Mouse (Mus musculus) limb, embryonic 14.5 days (tissue): ENCODE results near the gene Gopc. TPM values are rescaled to one million over a fixed set of nuclear protein-coding genes. Genes with fewer than 3 reads are reported as not detected.

ENCODE experiments used
- ATAC-seq: fragments of 200-750 bp; cut with Nextera tagmentation; 2 replicates; pipeline ENCODE4 v1.8.0; 2017; ENCODE audit warnings: low read depth, moderate number of reproducible peaks, moderate TSS enrichment; ENCODE audit not compliant: low FRiP score
- DNase-seq: peaks from one replicate; pipeline ENCODE4 v3.0.0-alpha.2; 2015; ENCODE audit warnings: low spot score
- H3K27ac ChIP-seq: fragments of 300-500 bp; sonication (generic); replicated peaks from 2 replicates; pipeline ENCODE4 v1.5.1; 2014; ENCODE audit warnings: low read depth, mild to moderate bottlenecking, low read length, moderate library complexity, mixed read lengths
- H3K27me3 ChIP-seq: fragments of 300-500 bp; sonication (generic); 2 replicates; pipeline ENCODE4 v1.6.1; 2014; ENCODE audit warnings: low read length, mixed read lengths; ENCODE audit not compliant: control insufficient read depth, insufficient read depth
- H3K36me3 ChIP-seq: fragments of 300-500 bp; sonication (generic); 2 replicates; pipeline ENCODE4 v1.6.1; 2014; ENCODE audit warnings: mild to moderate bottlenecking, low read length, moderate library complexity, mixed read lengths; ENCODE audit not compliant: control insufficient read depth, insufficient read depth
- H3K4me1 ChIP-seq: fragments of 300-500 bp; sonication (generic); 2 replicates; pipeline ENCODE4 v1.6.1; 2014; ENCODE audit warnings: antibody characterized with exemption, low read length, mixed read lengths; ENCODE audit not compliant: control insufficient read depth, insufficient read depth
- H3K4me2 ChIP-seq: fragments of 300-500 bp; sonication (generic); replicated peaks from 2 replicates; pipeline ENCODE4 v1.6.1; 2014; ENCODE audit warnings: low read depth, mild to moderate bottlenecking, low read length, moderate library complexity; ENCODE audit not compliant: severe bottlenecking
- H3K4me3 ChIP-seq: fragments of 300-500 bp; sonication (generic); replicated peaks from 2 replicates; pipeline ENCODE4 v1.5.1; 2014; ENCODE audit warnings: low read length
- H3K9ac ChIP-seq: fragments of 300-500 bp; sonication (generic); 2 replicates; pipeline ENCODE4 v1.6.1; 2014; ENCODE audit warnings: mild to moderate bottlenecking, low read depth, low read length, moderate library complexity; ENCODE audit not compliant: severe bottlenecking
- H3K9me3 ChIP-seq: fragments of 300-500 bp; sonication (generic); 2 replicates; pipeline ENCODE4 v1.6.1; 2016; ENCODE audit warnings: low read length; ENCODE audit not compliant: control insufficient read depth
- POLR2A ChIP-seq: fragments of 200-500 bp; IDR thresholded peaks from 2 replicates; pipeline ENCODE4 v1.8.0; 2012; ENCODE audit warnings: inconsistent platforms, mild to moderate bottlenecking, moderate library complexity, borderline replicate concordance; ENCODE audit not compliant: insufficient read depth, insufficient read length; ENCODE audit errors: extremely low read depth
- WGBS: fragments of 180-500 bp; shearing (Covaris S2); extraction: QIAGEN DNeasy Blood & Tissue Kit; methylation state at CpG from one replicate; pipeline ENCODE4 v1.1.7; 2014; 5-methylcytosine and 5-hydroxymethylcytosine counted together
- polyA plus RNA-seq, 2 experiments: library from polyadenylated mRNA; depleted of rRNA in 1 of 2; stranded (reverse) in 1 of 2; unstranded in 1 of 2; fragments of >200 nt; fragmentation: Nextera tagmentation in 1 of 2; extraction: Ambion mirVana in 1 of 2; gene quantifications; 2 replicates each; pipeline versions ENCODE4 v1.2.1 to v1.2.3; 2012 to 2014

Gopc gene
- 14.6 and 17.6 TPM in 2 replicates for polyA plus RNA-seq (2012; rRNA removed)
- polyA plus RNA-seq (2014; fragmentation: Nextera tagmentation; extraction: Ambion mirVana) = 20.2 and 21.8 TPM in 2 replicates

- H3K36me3 ChIP-seq = no peaks in the 10 kb centered on the region
- DNase-seq (peak; percentile 98), ATAC-seq (peak; percentile 99)
- 0% methylated on average over 62 of the region's 71 CpGs for WGBS
- peak within 1 kb of the TSS; percentile 89 for H3K9ac ChIP-seq
- peak; percentile 61; the same call in 1 of the 2 replicates for TF ChIP-seq POLR2A
- no peaks in the 10 kb centered on the region for H3K27me3 ChIP-seq
- no peaks in the 10 kb centered on the region for H3K9me3 ChIP-seq
- peak within 1 kb of the TSS; percentile 60 for H3K4me2 ChIP-seq
- H3K4me1 ChIP-seq = peaks cover 8% of the 10 kb centered on the region
- H3K4me3 ChIP-seq = peak within 1 kb of the TSS; percentile 81
- H3K27ac ChIP-seq = peak within 1 kb of the TSS; percentile 94
These were observed at the start of gene Gopc for GRCm38 (mm10) chr10:52381845-52382591. Gene Gopc (minus strand): TSS chr10:52382124.

GRCm38 (mm10) chr10:52430953-52431352 lies 49.0 kb upstream of the Gopc start:
- Histone ChIP-seq H3K36me3 (peaks cover 54% of the 10 kb centered on the region), H3K27me3 (no peaks in the 10 kb centered on the region), H3K9me3 (no peaks in the 10 kb centered on the region), H3K4me2 (no peak overlapping the region), H3K27ac (no peak overlapping the region), H3K9ac (no peak overlapping the region), H3K4me1 (no peaks in the 10 kb centered on the region; the same call in 1 of the 2 replicates), H3K4me3 (no peak overlapping the region)
- no peak for TF ChIP-seq POLR2A
- 92% methylated on average over 1 of the region's 1 CpGs for WGBS
- no peak for DNase-seq
- ATAC-seq = no peak

GRCm38 (mm10) chr10:52427634-52428415 lies 45.9 kb upstream of the Gopc start:
- no peak overlapping the region for H3K27ac ChIP-seq
- H3K4me1 ChIP-seq = no peaks in the 10 kb centered on the region; the same call in 1 of the 2 replicates
- WGBS = 55% methylated on average over 2 of the region's 2 CpGs
- H3K4me3 ChIP-seq = no peak overlapping the region
- H3K36me3 ChIP-seq = peaks cover 31% of the 10 kb centered on the region
- no peak overlapping the region for H3K4me2 ChIP-seq
- DNase-seq (no peak), ATAC-seq (no peak)
- no peaks in the 10 kb centered on the region for H3K9me3 ChIP-seq
- H3K9ac ChIP-seq = no peak overlapping the region
- TF ChIP-seq POLR2A = no peak
- H3K27me3 ChIP-seq = no peaks in the 10 kb centered on the region

- no peak for TF ChIP-seq POLR2A
- WGBS = 80% methylated on average over 7 of the region's 7 CpGs
These were observed 44.5 kb upstream of the Gopc start for GRCm38 (mm10) chr10:52426314-52426980.

GRCm38 (mm10) chr10:52423097-52423496 lies 41.2 kb upstream of the Gopc start:
- Histone ChIP-seq H3K27ac (no peak overlapping the region), H3K9ac (no peak overlapping the region), H3K4me1 (peaks cover 11% of the 10 kb centered on the region), H3K27me3 (no peaks in the 10 kb centered on the region), H3K9me3 (no peaks in the 10 kb centered on the region), H3K36me3 (peaks cover 4% of the 10 kb centered on the region; the same call in 1 of the 2 replicates), H3K4me2 (no peak overlapping the region), H3K4me3 (no peak overlapping the region)
- WGBS = 84% methylated on average over 2 of the region's 2 CpGs
- DNase-seq = no peak
- no peak for ATAC-seq
- TF ChIP-seq POLR2A = no peak

More at GRCm38 (mm10) chr10:52426314-52426980, 44.5 kb upstream of the Gopc start:
- no peak overlapping the region for H3K4me2 ChIP-seq
- no peak for ATAC-seq
- no peak for DNase-seq
- H3K9me3 ChIP-seq = no peaks in the 10 kb centered on the region
- no peak overlapping the region for H3K27ac ChIP-seq
- no peaks in the 10 kb centered on the region; the same call in 1 of the 2 replicates for H3K4me1 ChIP-seq
- no peaks in the 10 kb centered on the region for H3K27me3 ChIP-seq
- no peak overlapping the region for H3K9ac ChIP-seq
- H3K4me3 ChIP-seq = no peak overlapping the region
- H3K36me3 ChIP-seq = peaks cover 18% of the 10 kb centered on the region
